Mouse (Mus musculus) left cerebral cortex, postnatal 14 days (tissue): ENCODE measurements at regions not wholly inside any gene's neighbourhood (a gene's known extent, or its start where the extent isn't known, plus 50 kb on each side); places are given as distances from the start of the nearest gene placed in this dataset.
"Not testable (repeated sequence)": the region's sequence is repeated elsewhere in the genome, so short reads cannot be mapped to it uniquely, and the experiment has no call there.

Source experiments
- DNase-seq, 2 experiments: peaks; one replicate each; pipeline ENCODE4 v3.0.0; 2021 to 2022; ENCODE audit warnings: low spot score in 2 of 2, mixed read lengths in 1 of 2
- intact Hi-C: fragments of 180-260 bp; cut with DNase I; formaldehyde crosslinking; loops from one replicate; pipeline ENCODE4 v1.15.1; 2025

- intact Hi-C loops = no loop called here
- DNase-seq = no peak
Observed at GRCm38 (mm10) chr12:36918294-36918876, 190.0 kb upstream of the Meox2 start.

DNA sequence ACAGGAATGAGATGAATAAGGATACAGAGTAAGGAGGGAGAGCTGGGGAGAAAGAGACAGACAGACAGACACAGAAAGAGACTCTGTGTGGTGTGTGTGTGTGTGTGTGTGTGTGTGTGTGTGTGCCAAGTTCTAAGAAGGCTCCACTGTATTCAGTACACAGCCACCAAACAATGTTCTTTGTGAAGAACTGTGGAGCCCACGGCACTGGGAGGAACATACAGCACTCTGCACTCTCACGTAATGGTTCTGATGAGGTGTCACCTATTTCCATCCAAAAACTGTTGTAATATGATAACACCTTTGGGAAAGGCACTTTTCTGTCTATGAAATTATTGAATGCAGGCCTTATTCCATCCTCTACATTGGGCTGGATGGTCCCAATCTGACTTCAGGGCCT, 184.8 kb upstream of the Meox2 start:
- DNase-seq = no peak
- intact Hi-C loops = no loop called here

DNA sequence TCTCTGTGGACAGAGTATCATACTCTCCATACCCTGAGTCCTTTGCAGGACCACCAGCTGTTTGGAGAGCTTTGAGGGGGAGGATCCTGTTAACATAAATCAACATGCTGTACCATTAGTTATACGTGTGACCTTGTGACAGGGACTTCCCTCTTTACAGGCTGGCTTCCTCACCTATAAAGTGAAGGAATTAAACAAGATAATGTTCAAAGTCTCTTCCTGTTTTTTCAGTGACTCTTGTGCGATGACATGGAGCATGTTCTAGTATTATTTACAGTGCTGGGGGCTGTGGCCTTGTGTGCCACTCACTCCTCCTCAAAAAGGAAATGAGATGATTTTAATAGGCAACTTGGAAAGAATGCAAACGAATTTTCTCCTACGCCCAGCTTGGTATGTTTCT, 182.1 kb upstream of the Meox2 start:
- intact Hi-C loops = no loop called here
- no peak for DNase-seq

DNA sequence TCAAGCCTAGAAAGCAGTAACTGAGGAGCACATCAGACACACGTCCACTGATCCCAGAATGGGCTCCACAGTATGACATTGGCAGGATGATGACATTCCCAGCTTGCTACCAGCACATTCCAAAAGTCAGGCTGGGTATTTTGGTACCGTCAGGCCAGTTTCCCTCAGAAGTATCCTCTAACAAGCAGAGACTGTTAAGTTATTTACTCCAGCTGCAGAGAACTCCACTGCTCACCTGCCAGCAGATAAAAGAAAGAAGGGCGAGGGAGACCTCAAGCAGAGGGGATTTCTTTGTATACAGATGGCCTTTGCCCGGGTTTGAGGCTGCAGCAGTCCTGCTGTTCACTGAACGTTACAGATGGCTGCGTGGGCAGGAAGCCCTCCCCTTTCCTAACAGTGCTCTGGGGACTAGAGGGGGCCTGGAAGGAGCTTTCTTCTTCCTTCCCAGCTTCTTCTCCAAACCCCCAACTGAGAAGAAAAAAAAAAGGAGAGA, 175.2 kb upstream of the Meox2 start:
- intact Hi-C loops = no loop called here
- DNase-seq = no peak

DNA sequence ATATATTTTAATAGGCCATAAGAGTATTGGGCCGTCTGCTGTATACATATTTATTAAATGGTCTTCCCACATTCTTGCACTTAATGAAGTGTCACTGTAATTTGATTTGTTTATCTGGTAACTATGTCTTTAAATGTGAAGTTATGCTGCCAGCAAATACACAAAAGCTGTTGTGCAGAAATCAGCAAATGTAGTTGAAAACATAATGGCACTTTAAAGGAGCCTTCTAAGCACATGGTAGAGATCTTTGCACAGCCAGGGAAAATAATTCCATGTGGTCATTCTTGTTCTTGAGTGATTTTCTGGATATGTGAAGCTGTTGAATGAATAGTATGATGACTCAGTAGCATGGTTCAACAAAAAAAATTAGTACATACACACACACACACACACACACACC, 164.4 kb upstream of the Meox2 start:
- intact Hi-C loops = no loop called here

DNA sequence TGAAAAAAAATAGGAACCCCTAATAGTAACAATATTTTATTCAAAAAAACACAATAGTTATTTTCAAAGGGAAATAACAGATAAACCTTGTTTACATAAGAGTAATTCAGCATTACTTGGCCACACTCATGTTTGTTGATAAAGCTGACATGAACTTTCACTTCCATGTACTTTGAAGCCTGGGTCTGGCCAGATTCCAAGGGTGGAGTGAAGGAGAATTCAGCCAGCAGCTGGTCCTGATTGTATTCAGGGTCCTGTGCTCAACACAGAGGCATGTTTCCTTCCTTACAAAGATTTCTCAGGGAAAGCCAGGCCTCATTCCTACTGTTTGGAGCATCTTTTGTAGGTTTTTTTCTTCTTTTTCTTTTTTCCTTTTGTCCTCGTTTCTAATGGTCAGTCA, 162.4 kb upstream of the Meox2 start:
- DNase-seq = no peak
- intact Hi-C loops = no loop called here

More for the DNA sequence above, 164.4 kb upstream of the Meox2 start:
- DNase-seq = no peak

- DNase-seq = no peak
- intact Hi-C loops = no loop called here
Observed at GRCm38 (mm10) chr12:36947902-36948301, 160.4 kb upstream of the Meox2 start.

DNA sequence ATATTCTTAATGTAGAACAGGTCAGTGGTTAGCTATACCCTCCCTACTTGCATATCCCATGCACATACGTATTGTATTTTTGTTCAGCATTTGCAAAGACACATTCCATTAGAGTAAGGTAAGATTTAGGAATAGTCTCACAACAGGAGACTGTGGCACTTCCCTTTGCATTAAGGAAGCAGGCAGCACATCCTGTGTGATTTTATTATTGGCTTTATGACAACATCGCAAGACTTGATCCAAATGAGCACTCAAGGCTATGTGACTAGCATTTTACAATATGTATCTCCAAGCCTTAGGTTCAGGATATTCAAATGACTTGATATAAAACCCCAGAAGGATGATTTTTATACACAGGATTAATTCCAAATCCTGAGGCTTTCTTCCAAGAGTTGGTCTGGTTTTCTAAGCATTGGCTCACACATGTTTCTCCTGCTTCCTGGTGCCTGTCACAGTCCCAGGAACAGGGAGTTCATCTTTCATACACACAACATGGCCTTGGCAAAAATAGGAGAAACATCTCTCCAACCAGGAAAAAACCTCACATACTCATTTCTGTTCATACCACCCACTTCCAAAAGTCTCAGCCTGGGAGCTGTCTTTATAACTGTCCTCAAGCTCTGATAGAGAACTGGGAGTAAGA, 159.1 kb upstream of the Meox2 start:
- DNase-seq = no peak
- intact Hi-C loops = no loop called here

GRCm38 (mm10) chr12:36974432-36975094, 133.8 kb upstream of the Meox2 start:
- no peak for DNase-seq
- intact Hi-C loops = no loop called here

GRCm38 (mm10) chr12:36977141-36977540, 131.2 kb upstream of the Meox2 start:
- no peak for DNase-seq
- intact Hi-C loops = no loop called here

GRCm38 (mm10) chr12:36991135-36991534, 117.2 kb upstream of the Meox2 start:
- DNase-seq = no peak
- intact Hi-C loops = no loop called here

GRCm38 (mm10) chr12:36991970-36992369, 116.4 kb upstream of the Meox2 start:
- intact Hi-C loops = no loop called here
- DNase-seq = no peak

- intact Hi-C loops = no loop called here
- no peak for DNase-seq
Observed at GRCm38 (mm10) chr12:37001401-37001800, 106.9 kb upstream of the Meox2 start.

- intact Hi-C loops = no loop called here
- no peak for DNase-seq
Observed at GRCm38 (mm10) chr12:37005262-37005661, 103.1 kb upstream of the Meox2 start.

GRCm38 (mm10) chr12:37010306-37010705, 98.0 kb upstream of the Meox2 start:
- peak in 1 of 2 experiments; percentile 3 for DNase-seq
- intact Hi-C loops = no loop called here

GRCm38 (mm10) chr12:37014401-37014800, 93.9 kb upstream of the Meox2 start:
- intact Hi-C loops = no loop called here
- no peak for DNase-seq

GRCm38 (mm10) chr12:37014945-37015344, 93.4 kb upstream of the Meox2 start:
- intact Hi-C loops, DNase-seq: not testable (repeated sequence)

GRCm38 (mm10) chr12:37015474-37016248, 92.7 kb upstream of the Meox2 start:
- DNase-seq = peak in 1 of 2 experiments; percentile 29
- intact Hi-C loops = no loop called here

DNA sequence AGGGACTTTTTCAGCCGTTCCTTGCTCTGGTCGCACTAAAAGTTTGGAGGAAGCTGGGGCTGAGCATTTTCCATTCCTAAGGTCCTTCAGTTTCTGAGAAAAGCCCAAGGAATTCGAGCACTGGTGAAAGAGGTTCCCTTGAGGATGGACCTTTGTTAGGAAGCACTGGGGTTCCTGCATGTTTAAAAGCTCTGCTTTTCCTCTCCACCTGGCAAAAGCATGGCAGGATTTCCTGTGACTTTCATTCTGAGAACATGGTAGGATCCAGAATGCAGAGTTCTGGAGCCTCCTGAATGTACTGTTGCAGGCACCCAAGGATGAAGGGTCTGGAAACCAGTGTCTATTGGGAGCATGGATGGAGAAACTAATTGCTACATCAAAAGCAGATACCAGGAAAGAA, 61.1 kb upstream of the Meox2 start:
- no peak for DNase-seq
- intact Hi-C loops = no loop called here

DNA sequence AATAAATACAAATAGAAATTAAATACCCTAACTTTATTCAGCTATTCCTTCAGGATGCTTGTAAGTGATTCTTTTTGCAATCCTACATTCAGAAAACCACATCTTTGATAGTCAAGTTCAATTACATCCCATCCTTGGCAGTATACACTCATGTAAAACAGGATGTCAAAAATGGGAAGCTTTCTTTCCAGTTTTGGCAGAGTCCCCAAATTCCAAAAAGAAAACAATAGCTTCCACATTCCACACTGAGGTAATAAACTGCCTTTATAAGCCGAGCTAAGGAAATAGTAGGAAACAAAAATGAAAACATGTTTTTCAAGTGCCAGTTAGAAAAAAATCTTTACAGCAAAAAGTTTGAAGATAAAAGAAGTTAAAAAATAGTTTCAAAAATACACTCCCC, 57.7 kb upstream of the Meox2 start:
- intact Hi-C loops = no loop called here
- DNase-seq = no peak
